Mouse (Mus musculus) heart, adult 9 months (tissue): ENCODE data around the gene Angpt4.

Experiments
- DNase-seq, 2 experiments: peaks; one replicate each; pipeline ENCODE4 v3.0.0; 2022; ENCODE audit warnings: low spot score in 2 of 2

Angpt4 gene

GRCm38 (mm10) chr2:151914120-151914519 is 3.1 kb downstream of the Angpt4 start:
- DNase-seq = no peak

- DNase-seq = no peak
Observed at GRCm38 (mm10) chr2:151915111-151915510, 4.1 kb downstream of the Angpt4 start.

GRCm38 (mm10) chr2:151916061-151916831 is 5.2 kb downstream of the Angpt4 start:
- peak; percentile 26 to 49 for DNase-seq

GRCm38 (mm10) chr2:151919140-151919539 is 8.1 kb downstream of the Angpt4 start:
- peak in 1 of 2 experiments; percentile 23 for DNase-seq

GRCm38 (mm10) chr2:151921068-151921467 is 10.1 kb downstream of the Angpt4 start:
- no peak for DNase-seq

- DNase-seq = peak; percentile 75 to 79
Observed at GRCm38 (mm10) chr2:151921596-151921995, 10.6 kb downstream of the Angpt4 start.

- no peak for DNase-seq
Observed at GRCm38 (mm10) chr2:151924276-151924675, 13.3 kb downstream of the Angpt4 start.

- no peak for DNase-seq
Observed at GRCm38 (mm10) chr2:151925715-151926114, 14.7 kb downstream of the Angpt4 start.

- DNase-seq = no peak
Observed at GRCm38 (mm10) chr2:151927103-151927502, 16.1 kb downstream of the Angpt4 start.

- peak; percentile 62 to 73 for DNase-seq
Observed at GRCm38 (mm10) chr2:151930389-151931074, 19.5 kb downstream of the Angpt4 start.

- peak in 1 of 2 experiments; percentile 26 for DNase-seq
Observed at GRCm38 (mm10) chr2:151937893-151938292, 26.9 kb downstream of the Angpt4 start.

- peak; percentile 69 to 82 for DNase-seq
Observed at GRCm38 (mm10) chr2:151938780-151939200, 27.8 kb downstream of the Angpt4 start.

- no peak for DNase-seq
Observed at GRCm38 (mm10) chr2:151939651-151940420, 28.8 kb downstream of the Angpt4 start.

GRCm38 (mm10) chr2:151941269-151941668 is 30.3 kb downstream of the Angpt4 start:
- DNase-seq = peak; percentile 32 to 49

- no peak for DNase-seq
Observed at GRCm38 (mm10) chr2:151944106-151944505, 33.1 kb downstream of the Angpt4 start.

- DNase-seq = no peak
Observed at GRCm38 (mm10) chr2:151947617-151948016, 36.6 kb downstream of the Angpt4 start.

GRCm38 (mm10) chr2:151948311-151948710 is 37.3 kb downstream of the Angpt4 start:
- DNase-seq = peak; percentile 32 to 66

GRCm38 (mm10) chr2:151949082-151949774 is 38.2 kb downstream of the Angpt4 start:
- no peak for DNase-seq

- no peak for DNase-seq
Observed at GRCm38 (mm10) chr2:151953665-151954064, 42.7 kb downstream of the Angpt4 start.

GRCm38 (mm10) chr2:151956500-151957137 is 45.6 kb downstream of the Angpt4 start:
- peak in 1 of 2 experiments; percentile 37 for DNase-seq

- peak in 1 of 2 experiments; percentile 56 for DNase-seq
Observed at GRCm38 (mm10) chr2:151959274-151959673, 48.3 kb downstream of the Angpt4 start.
